Mouse (Mus musculus) urinary bladder, postnatal 0 days (tissue): ENCODE data around the gene Rnd2. TPM values are rescaled to one million over a fixed set of nuclear protein-coding genes. Genes with fewer than 3 reads are reported as not detected.

Experiments used
- microRNA-seq: library from miRNA; unstranded; fragments of <30 nt; microRNA quantifications from one replicate; pipeline ENCODE4, GENCODE M21; 2016
- polyA plus RNA-seq: library from polyadenylated mRNA; unstranded; fragments of >200 nt; fragmentation: Nextera tagmentation; extraction: Ambion mirVana; gene quantifications from 2 replicates; pipeline ENCODE4 v1.2.1, GENCODE M21; 2015

Gene Rnd2
- polyA plus RNA-seq, result 7.1 and 8.2 TPM in 2 replicates

DNA sequence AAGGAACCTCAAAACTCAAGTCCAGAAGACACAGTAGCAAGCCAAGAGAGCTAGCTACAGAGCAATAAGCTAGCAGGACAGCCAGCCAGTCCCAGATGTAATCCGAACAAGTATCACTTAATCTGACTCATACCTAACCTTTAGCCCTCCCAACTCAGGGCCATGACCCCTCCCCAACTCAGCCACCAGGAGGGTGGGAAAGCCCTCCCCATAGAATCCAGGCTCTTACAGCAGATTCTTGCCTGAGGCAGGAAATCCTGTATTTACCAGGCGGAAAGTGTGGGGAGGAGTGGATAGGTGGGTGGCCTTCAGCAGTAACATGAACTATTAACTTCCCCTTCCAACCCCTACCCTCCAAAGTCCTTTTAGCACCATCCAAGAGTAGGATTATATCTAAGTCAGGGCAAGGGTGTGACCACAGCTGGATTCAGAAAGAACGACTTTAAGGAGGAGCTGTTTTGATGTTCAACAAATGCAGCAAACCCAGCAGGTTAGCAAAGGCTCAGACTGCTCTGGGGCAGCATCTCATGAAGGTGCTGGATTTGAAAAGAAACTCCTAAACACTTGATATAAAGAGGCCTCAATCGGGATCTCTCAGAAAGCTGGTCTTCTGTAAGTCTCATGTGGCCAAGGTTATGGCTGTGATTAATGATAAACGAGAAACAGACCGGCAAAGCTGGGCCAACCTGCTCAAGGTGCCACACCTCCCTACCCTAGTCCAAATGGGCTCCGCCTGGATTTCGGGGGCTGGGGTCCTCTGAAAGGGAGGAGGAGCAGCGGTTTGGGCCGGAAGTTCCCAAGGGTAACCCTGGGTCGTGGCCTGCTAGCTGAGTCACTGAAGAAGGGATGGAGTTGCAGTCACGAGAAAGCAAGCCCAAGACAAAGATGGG, at the start of gene Rnd2:
Rnd2 (plus strand) TSS at position 789 of the 890 bp plus-strand sequence.

GRCm38 (mm10) chr11:101417101-101417855, 47.5 kb upstream of the Rnd2 start, which contains the start of gene Aarsd1:
TSS of gene Aarsd1 (minus strand) at chr11:101417615.

DNA sequence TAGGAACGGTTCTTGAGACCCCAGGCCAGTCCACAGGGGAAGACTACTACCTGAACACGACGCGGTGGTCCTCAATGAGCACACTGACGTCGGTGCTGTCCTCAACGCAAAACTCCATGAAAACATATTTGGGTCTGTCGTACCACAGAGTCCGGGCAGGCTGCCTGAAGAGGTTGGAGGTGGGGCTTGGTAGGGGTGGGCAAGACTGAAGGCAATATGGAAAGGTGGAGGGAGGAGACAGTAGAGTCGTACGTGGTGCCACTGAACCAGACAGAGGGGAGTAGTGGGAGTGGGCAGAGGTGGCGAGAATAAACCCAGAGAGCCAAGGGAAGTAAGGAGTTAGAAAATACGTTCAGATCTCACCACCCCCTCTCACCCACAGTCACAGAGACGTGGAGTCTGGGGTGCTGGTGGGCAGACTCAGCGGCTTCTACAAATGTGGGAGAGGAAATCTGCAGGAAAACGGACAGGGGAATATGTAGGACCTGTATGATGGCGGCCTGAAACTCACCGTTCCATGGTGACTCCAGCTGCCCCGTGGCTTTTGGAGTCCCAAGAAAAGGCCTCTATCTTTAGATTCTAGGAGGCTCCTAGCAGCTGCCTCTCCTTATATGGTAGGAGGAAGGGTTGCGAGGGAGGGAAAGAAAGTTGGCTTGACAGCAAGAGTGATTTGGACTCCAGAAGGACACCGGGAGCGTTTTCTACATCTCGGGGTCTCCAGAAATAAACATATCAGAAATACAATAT, 40.5 kb upstream of the Rnd2 start, which contains the start of gene Gm27029:
Gm27029 (minus strand) TSS at position 692 of the 747 bp plus-strand sequence.

GRCm38 (mm10) chr11:101424925-101425813, 39.6 kb upstream of the Rnd2 start, which contains the start of the genes Rundc1 and Ptges3l:
TSS of gene Rundc1 (plus strand) at chr11:101425085.
TSS of gene Ptges3l (minus strand) at chr11:101425333.

DNA sequence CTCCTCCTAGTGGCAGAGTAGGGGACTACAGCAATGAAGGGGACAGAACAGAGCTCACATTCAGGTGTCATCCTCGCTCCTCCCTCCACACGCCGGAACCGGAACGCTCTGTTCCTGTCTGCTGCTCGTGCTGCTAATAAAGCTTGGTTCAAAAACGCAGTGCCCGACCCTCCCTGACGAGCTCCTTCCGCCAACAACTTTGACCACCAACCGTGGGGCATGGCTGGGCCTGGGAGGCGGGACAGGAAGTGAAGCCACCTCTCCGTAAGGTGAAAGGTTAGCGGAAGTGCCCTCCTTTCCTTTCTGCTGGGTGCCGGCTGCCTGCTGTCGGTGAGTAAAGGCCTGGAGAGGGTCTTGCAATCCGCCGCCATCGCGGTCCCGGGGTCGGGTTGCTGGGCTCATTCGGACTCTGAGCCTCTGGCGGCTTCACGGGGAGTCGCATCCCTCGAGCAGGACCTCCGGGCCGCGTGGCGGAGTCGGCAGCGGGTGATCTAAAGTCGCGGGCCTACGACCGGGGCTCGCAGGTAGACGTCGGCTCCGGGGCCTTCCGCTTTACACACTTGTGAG, 22.6 kb upstream of the Rnd2 start, which contains the start of gene Rpl27:
Rpl27 (plus strand) TSS at position 172 of the 567 bp plus-strand sequence.

GRCm38 (mm10) chr11:101448274-101448746, 16.5 kb upstream of the Rnd2 start, which contains the start of gene Ifi35:
TSS of gene Ifi35 (plus strand) at chr11:101448407.

GRCm38 (mm10) chr11:101465869-101466551, 1.2 kb downstream of the Rnd2 start, which contains the start of gene Vat1:
TSS of gene Vat1 (minus strand) at chr11:101466230.

Small RNAs within 50 kb of the gene (microRNA-seq; reads per million reads assigned to microRNA genes)
- not detected for gene Mir6929

Other genes starting within 250 kb of the Rnd2 start
- 10.8 and 11.8 TPM in 2 replicates for gene Ezh1, start 238.5 kb upstream of the Rnd2 start, polyA plus RNA-seq
- gene Ramp2, start 219.0 kb upstream of the Rnd2 start, polyA plus RNA-seq, result 49.3 and 59.1 TPM in 2 replicates
- gene Vps25, start 211.3 kb upstream of the Rnd2 start, polyA plus RNA-seq, result 102 and 109 TPM in 2 replicates
- gene Wnk4, start 204.4 kb upstream of the Rnd2 start, polyA plus RNA-seq, result 1.3 and 2.3 TPM in 2 replicates
- 0.35 and 0.41 TPM in 2 replicates for gene Cntd1, start 186.0 kb upstream of the Rnd2 start, polyA plus RNA-seq
- 170 and 173 TPM in 2 replicates for gene Coa3, start 185.9 kb upstream of the Rnd2 start, polyA plus RNA-seq
- gene Becn1, start 162.7 kb upstream of the Rnd2 start, polyA plus RNA-seq, result 107 and 110 TPM in 2 replicates
- 61.2 and 66.0 TPM in 2 replicates for gene Psme3, start 148.8 kb upstream of the Rnd2 start, polyA plus RNA-seq
- 0.31 and 0.41 TPM in 2 replicates for gene Aoc2, start 139.9 kb upstream of the Rnd2 start, polyA plus RNA-seq
- gene Aoc3, start 134.4 kb upstream of the Rnd2 start, polyA plus RNA-seq, result 16.2 and 16.9 TPM in 2 replicates
- gene G6pc, start 97.4 kb upstream of the Rnd2 start, polyA plus RNA-seq, result 0.23 TPM in 2 replicates
- 22.9 and 26.4 TPM in 2 replicates for gene Aarsd1, start 47.4 kb upstream of the Rnd2 start, polyA plus RNA-seq
- gene Gm27029, start 40.2 kb upstream of the Rnd2 start, polyA plus RNA-seq, result 4.0 and 5.9 TPM in 2 replicates
- gene Rundc1, start 39.9 kb upstream of the Rnd2 start, polyA plus RNA-seq, result 10.5 and 11.5 TPM in 2 replicates
- 20.4 and 24.3 TPM in 2 replicates for gene Ptges3l, start 39.7 kb upstream of the Rnd2 start, polyA plus RNA-seq
- 267 and 271 TPM in 2 replicates for gene Rpl27, start 22.7 kb upstream of the Rnd2 start, polyA plus RNA-seq
- gene Ifi35, start 16.6 kb upstream of the Rnd2 start, polyA plus RNA-seq, result 35.7 and 39.5 TPM in 2 replicates
- 80.4 and 88.7 TPM in 2 replicates for gene Vat1, start 1.2 kb downstream of the Rnd2 start, polyA plus RNA-seq
- 2.2 and 2.7 TPM in 2 replicates for gene Brca1, start 87.0 kb downstream of the Rnd2 start, polyA plus RNA-seq
- 36.2 and 36.7 TPM in 2 replicates for gene Nbr1, start 87.2 kb downstream of the Rnd2 start, polyA plus RNA-seq
- 16.5 and 19.3 TPM in 2 replicates for gene Tmem106a, start 117.2 kb downstream of the Rnd2 start, polyA plus RNA-seq
- gene Gm11634, start 134.3 kb downstream of the Rnd2 start, polyA plus RNA-seq, result not detected in 2 replicates
- gene Rdm1, start 162.2 kb downstream of the Rnd2 start, polyA plus RNA-seq, result 23.8 and 26.2 TPM in 2 replicates
- 31.7 and 40.2 TPM in 2 replicates for gene Arl4d, start 200.5 kb downstream of the Rnd2 start, polyA plus RNA-seq